Mouse (Mus musculus): ENCODE measurements around the gene Tpgs1. TPM values are rescaled to one million over a fixed set of nuclear protein-coding genes. Genes with fewer than 3 reads are reported as not detected.
"Not testable (repeated sequence)": the region's sequence is repeated elsewhere in the genome, so short reads cannot be mapped to it uniquely, and the experiment has no call there.

Tpgs1 gene
- total RNA-seq, 2 experiments from 2014 or later: 18.3 to 18.7 TPM

DNA sequence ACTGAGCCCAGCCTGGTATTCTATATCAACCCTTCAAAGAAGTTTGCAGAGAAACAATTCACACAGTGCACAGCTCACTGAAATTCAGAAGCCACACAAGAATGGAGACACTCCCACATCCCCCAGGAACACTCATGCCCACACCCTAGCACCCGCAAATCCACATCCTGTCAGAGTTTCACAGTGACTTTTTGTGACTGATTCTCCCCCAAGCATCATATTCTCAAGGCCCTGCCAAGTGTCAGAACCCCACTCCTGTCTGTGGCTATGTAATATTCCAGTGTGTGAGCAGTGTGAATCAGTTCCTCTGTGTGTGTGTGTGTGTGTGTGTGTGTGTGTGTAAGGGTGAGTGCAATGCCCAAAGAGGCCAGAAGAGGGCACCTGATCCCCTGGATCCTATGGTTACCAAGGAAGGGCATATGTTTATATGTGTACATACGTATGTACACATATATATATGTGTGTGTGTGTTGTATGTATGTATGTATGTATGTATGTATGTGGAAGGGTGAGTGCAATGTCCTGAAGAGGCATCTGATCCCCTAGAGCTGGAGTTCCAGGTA, 22.9 kb downstream of the Tpgs1 start:
- DNase-seq: no peak

DNA sequence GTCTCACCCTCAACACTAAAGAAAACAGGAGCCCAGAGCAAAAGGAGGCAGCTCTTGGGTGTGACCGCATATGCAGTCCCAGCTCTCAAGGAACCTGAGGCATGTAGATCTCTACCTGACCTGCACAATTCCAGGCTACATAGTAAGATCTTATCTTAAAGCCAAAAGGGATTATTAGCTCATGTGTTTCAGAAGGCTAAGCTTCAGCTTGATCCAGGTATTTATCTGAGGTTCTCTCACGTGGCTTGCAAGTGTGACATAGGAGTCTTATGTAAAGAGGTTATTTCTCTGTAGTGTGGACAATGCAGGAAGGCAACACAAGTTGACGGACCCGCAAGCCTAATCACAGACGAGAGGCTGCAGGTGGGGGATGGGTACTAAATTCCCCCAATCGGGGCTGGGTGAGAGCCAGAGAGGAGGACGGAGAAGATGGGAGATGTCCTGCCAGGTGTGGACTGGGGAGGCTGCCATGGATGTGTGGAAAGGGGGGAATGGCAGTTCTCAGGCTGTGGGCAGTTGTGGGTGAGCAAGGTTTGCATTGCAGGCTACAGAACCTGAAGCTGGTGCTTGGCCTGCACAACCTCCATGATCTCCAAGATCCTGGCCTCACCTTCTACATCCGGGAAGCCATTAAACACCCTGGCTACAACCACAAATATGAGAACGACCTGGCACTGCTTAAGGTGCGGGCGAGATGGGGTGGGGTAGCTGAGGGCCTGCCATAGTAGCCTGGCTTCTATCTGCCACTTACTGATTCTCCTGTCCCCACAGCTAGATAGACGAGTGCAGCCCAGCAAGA, 24.6 kb downstream of the Tpgs1 start:
- peak; percentile 3 for DNase-seq

DNA sequence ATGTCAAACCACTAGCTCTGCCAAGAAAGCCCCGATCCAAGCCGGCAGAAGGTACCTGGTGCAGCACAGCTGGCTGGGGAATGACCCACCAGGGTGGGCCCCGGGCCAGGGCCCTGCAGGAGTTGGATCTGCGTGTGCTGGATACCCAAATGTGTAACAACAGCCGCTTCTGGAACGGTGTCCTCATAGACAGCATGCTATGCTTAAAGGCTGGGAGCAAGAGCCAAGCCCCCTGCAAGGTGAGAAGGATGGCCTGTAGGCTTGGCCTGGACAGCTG, 25.1 kb downstream of the Tpgs1 start:
- no peak for DNase-seq

DNA sequence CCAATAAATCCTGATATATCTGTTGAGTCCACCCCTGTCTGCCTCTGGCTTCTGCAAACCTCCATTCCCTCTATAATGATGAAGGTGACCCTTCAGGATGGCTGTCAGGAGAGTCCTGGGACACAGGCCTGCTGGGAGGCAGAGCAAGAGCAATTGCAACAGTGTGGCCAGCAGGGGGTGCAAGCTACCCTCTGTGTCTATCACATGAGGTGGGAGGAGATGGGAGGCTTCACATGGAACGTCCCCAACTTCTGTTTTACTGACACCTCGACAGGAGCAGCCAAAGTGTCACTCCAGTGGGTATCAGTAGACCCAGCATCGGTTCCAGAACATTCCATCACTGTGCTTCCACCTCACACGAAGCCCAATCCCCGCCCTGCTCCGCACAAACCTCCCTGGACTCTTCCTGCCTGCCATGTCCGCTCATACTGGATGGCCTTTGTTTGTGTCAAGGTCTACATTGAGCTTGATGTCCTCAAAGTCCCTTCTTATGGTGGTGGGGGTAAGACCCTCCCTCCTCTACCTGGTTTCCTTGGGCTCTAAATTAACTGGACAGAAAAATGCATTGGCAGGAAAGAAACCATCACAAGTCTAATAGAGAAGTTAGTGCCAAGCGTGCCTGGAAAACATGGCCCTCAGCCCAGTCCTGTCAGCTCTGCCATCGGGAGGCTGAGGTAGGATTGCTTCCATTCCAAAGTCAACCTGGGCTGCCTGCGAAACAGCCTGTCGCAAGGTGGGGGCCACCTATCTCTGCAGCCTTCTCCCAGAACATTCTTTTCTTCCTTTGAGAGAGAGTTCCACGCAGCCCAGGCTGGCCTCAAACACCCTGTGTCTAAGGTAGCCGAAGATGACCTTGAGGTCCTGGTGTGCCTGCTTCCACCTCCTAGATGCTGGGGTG, 26.3 kb downstream of the Tpgs1 start:
- peak; percentile 83 for DNase-seq

DNA sequence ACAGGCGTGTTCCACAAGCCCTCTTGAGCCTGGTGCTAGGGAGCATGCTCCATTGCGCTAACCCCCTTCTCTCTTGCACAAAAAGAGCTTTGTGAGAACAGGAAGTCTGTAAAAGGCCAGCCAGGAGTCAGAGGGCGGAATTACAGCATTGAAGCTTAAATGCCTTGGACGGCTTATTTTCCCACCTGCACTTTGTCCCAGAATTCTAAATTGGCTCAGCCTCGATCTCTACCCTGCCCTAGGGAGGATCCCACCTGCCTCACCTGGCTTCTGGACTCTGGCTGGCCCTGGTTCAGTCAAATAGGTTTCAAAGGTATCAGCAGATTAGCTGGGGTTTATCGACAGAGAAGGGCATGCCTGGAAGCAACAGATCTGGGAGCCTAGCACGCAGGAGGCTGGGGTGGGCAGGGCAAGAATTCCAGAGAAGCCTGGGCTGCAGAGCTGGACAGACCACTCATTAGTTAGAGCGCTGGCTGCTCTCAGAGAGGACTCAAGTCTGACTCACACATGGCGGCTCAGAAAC, 27.0 kb downstream of the Tpgs1 start:
- no peak for DNase-seq

DNA sequence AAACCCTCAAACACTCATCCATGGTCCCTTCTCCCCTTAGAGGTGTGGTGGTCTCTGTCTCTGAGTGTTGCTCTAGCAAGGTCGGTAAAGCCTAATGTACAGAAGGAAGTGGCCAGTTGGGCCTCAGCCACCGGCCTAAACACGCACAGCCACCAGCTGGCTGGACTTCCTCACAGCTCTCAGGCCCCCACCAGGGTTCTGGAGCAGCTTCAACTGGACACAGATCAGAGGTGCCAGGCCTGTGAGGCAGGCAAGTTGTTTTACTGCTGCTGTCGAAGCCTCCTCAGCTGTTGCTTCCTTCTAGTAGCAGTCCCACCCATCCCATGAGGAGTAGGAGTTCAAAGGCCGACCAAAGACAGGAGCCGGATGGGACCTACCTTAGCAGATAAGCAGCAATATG, 28.7 kb downstream of the Tpgs1 start:
- no peak for DNase-seq

DNA sequence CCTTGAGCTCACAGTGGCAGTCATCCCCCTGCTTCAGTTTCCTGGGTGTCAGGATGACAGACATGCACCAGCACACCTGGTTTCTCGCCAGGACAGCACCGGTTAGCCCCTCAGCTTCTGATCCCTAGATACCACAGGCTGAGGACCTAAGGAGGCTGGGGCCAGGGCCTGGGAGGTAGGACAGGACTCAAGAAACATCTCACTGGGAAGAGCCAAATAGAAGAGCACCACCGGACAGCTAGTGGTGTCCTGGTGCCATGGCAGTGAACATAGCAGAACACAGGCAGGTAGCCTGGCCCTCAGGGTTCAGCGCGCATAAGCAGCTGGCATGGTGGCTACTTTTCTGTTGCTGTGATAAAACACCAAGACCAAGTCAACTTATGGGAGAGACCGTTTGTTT, 29.3 kb downstream of the Tpgs1 start:
- DNase-seq: no peak

DNA sequence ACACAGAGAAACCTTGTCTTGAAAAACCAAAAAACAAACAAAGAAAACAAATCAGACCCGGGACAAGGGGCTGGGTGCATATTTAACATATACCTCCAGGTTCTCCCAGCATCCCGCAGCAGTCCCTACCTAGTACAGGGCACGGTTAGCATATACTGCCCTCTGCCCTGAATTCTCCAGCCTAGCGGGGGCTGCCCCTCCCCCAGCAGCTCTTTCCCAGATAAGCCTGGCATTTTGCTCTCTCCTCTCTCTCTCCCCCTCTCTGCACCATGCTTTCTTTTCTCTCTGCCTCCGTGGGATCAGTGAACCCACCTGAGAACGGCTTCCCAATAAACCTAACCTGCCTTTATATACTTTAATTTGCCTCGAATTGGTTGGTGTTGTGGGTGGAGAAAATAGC, 31.5 kb downstream of the Tpgs1 start:
- no peak for DNase-seq

DNA sequence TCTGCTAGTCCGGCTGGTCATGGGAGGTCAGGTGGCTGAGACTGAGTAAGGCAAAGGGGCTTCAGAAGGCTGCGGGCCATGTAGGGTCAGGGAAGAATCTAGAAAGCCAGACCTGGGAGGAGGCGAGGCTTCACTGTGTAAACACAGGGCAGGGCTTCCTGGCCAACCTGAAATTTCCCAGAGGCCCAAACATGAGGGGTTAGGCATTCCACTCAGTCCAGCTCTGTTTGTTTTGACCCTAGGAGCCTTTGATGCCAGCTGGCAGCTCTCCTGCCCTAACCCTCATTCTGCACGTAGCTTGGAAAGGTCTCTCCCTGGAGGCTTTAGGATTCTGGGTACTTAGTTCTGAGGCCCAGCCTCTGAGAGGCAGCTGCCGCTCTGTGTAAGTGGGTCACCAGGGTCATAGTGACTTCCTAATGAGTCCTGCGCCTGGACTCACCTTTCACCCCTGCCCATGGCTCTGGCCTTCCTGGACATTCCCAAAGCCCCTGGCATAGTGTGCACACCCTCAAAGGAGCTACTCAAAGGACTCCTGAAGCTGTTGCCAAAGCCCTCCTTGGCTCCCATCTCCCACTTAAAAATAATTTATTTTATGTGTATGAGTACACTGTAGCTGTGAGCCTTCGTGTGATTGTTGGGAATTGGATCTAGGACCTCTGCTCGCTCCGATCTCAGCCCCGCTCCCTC, 32.4 kb downstream of the Tpgs1 start:
- no peak for DNase-seq

DNA sequence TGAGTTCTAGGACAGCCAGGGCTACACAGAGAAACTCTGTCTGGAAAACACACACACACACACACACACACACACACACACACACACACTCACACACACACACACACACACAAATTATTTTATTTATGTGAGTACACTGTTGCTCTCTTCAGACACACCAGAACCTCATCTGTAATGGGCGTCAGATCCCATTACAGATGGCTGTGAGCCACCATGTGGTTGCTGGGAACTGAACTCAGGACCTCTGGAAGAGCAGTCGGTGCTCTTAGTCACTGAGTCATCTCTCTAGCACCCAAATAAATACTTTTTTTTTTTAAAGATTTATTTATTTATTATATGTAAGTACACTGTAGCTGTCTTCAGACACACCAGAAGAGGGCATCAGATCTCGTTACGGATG, 33.8 kb downstream of the Tpgs1 start:
- DNase-seq: not testable (repeated sequence)

DNA sequence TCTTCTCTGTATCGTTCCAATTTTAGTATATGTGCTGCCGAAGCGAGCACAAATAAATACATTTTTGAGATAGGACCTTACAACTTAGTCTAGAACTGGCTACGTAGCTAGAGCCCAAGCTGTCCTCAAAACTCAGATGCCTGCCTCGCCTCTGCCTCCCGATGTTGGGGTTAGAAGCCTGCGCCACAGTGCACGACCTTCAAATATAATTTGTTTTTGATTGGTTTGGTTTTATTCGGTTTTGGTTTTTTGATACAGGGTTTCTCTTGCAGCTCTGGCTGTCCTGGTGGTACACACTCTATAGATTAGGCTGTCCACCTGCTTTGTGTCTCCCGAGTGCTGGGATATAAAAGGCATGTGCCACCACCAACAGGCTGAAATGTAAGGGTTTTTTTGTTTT, 34.4 kb downstream of the Tpgs1 start:
- DNase-seq: no peak

DNA sequence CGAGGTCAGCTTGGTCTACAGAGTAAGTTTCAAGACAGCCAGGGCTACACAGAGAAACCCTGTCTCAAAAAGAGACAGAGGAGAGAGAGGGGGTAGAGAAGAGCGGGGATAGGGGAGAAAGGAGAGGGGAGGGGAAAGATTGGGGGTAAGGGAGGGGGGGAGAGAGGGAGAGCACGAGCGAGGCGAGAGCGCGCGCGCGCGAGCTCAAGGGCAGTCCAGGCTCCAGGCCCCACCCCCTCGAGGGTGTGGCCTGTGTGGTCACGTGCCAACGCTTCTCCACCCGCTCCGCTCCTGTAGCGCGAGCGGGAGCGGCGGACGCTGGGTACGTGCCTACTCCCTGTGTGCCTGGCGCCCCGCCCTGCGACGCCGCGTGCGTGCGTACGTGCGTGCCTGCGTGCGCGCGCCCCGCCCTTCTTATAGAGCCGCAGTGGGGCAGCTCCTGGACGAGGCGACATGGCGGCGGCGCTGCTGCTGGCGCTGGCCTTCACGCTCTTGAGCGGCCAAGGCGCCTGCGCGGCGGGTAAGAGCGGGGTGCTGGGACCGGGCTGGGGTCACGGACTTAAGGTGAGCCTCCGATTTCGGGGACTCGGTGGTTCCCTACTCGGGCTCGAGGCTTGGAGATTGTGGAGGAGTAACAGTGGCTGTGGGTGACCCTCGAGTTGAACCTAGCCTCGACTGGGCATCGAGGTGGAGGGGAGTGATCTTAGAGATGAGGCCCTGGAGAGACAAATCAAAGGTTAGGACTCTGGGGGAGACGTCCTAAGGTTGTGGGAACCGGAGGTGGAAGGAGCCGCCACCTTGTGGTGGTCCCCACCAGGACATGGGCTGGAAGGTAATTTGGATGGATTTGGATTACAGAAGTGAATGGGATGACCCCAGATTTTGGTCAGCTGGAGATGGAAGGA, 35.1 kb downstream of the Tpgs1 start, which contains the start of gene Bsg:
Gene Bsg, plus strand, starts transcription at position 427 of the 905 bp plus-strand sequence.
- peak; percentile 99 for DNase-seq

DNA sequence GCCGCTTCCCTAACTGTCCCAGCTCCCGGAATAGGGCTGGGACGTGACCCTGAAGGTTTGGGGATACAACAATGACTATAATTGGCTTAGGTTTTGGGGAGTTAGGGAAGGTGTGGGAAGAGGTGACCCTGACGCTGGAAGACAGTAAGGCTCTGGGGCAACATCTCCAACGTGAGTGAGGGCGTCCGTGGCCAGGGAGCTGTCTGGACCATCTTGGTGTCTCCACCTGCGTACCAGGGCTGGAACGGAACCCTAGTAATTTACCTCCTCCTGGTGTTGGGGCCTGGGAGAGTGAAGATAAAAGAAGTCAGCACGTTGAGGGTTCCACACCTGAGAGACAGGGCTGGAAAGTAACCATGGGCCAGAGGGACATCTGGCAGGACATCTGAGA, 35.8 kb downstream of the Tpgs1 start:
- DNase-seq: no peak

DNA sequence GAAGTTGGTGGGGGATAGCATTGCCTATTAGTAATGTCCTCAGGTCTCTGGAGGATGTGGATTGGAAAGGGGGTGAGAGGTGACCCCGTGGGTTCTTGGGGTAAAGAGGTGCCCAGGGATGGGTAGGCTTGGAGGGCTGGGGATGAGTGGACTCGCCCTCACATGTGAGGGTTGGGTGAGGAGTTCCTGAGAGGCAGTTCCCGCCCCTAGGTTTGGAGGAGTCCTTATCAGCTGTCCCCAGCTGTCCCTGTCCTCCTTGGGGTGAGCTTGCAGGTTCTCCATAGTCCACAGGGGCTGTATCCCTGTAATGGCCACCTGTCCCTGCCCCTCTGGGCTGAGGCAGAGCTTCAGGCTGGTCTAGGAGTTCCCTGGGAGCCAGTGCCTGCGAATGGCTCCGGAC, 36.8 kb downstream of the Tpgs1 start:
- DNase-seq: no peak

DNA sequence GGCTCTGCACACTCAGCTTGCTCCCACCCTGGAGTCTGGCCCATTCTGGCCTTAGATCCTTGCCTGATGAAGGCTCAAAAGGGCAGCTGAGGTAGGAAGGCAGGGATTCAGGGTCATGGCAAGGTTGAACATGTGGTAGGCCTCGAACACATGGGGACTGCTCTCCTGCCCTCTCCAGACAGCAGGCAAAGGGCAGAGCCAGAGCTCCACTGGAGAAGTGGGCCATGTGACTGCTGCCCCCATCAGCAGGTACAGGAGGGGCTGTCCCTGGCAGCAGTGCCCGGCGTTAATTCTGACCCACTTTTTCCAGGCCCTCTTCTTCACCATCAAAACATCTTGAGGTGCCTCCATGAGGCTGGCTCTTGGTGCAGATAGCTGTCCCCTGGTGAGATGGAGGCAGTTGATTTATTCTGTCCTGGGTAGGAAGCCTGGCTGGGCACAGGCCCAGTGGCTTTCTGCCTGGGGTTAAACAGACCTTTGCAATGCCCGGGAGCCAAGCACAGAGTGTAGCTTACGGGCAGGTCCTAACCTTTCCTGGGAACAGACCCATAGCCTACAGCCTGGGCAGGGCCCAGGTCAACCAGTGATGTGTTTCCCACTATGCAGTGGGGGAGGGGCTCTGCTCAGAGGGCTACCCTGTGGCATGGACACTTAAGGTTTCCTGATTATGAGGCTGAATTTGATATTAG, 37.4 kb downstream of the Tpgs1 start:
- no peak for DNase-seq

DNA sequence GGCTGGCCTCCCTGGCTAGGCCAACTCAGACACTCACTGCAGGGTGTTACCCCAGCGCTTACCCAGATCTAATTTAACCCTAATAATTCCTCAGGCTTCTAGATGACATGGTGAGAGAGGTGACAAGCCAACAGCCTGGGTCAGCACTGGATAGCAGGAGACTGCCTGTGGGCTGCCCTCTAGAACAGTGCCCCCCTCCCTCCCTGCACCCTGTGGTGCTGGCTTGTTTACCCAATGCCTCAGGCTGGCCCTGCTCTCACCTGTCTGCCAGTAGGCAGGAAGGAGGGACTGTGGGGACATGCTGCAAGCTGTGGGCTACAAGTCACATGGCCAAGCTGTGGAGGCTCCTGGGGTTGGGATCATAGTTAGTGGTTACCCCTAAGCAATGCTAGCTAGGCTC, 38.0 kb downstream of the Tpgs1 start:
- no peak for DNase-seq

DNA sequence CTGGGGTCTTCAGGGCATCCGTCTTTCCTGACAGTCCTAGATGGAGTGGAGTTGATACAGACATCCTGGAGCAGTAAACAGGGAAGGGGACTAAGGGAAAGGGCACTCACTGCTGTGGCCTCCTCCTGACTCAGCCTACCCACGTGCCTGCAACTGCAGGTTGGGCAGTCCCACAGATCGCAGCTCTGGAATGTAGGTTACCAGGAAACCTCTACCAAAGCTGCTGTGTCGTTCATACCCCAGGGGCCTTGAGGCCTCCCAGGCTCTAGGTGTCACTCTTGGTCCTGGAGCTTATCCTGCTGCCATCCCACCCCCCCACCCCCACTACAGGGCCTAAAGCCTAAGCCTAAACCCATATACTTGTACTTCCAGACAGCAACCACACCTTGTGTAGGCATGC, 38.6 kb downstream of the Tpgs1 start:
- DNase-seq: no peak

DNA sequence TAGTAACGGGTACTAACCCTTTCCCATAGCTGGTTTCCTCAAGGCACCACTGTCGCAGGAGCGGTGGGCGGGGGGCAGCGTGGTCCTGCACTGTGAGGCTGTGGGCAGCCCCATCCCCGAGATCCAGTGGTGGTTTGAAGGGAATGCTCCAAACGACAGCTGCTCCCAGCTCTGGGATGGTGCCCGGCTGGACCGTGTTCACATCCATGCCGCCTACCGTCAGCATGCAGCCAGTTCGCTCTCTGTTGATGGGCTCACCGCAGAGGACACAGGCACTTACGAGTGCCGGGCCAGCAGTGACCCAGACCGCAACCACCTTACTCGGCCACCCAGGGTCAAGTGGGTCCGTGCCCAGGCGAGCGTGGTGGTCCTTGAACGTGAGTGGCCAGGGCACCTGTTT, 39.5 kb downstream of the Tpgs1 start:
- no peak for DNase-seq

DNA sequence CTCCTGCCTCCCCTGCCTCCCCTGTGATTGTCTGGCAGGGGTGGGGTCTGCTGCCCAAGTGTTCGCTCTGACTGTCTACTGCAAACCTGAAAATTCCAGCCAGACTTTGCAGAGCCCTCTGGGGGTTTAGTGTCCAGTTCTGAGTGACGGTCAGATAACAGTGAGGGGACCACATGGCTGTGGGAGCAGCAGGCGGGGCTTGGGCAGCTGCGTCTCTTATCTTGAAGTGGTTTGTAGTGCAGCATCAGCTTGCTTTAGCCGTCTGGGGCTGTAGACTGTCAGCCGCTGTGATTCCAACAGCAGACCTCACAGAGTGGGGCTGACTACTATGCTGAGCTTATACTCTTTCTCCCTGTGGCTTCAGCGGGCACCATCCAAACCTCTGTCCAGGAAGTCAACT, 40.1 kb downstream of the Tpgs1 start:
- no peak for DNase-seq

DNA sequence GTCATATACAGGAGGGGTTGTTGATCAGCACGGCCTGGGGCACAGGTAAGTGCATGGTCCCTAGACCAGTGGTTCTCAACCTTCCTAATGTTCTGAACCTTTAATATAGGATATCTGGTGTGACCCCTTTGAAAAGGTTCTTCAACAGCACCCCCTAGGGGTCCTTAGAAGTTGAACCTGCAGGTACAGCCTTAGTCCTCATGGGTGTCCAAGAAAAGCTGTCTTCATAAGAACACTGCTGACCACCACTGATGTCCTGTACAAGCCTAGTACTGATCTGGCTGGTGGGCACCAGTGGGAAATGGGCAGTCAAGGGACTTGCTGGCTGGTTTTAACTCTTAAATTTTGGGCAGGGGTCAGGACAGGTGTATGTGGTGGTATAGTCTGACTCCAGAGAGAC, 42.9 kb downstream of the Tpgs1 start:
- DNase-seq: no peak
